Mouse (Mus musculus) c-Kit-positive CD71-positive TER-119-negative erythroid progenitor cells, embryonic 14.5 days (primary cell): ENCODE measurements around the gene Rgs17.
A peak's percentile ranks its signal among the peaks of the same experiment; 100 is the strongest.

Experiments used
- DNase-seq: peaks from one replicate; pipeline ENCODE4 v3.0.0-alpha.2; 2013; ENCODE audit warnings: low read depth

Gene Rgs17

GRCm38 (mm10) chr10:5823740-5824491 is 98.3 kb downstream of the Rgs17 start, which contains the start of gene Mtrf1l:
TSS of gene Mtrf1l (minus strand) at chr10:5823910.
- DNase-seq, result peak; percentile 99

DNA sequence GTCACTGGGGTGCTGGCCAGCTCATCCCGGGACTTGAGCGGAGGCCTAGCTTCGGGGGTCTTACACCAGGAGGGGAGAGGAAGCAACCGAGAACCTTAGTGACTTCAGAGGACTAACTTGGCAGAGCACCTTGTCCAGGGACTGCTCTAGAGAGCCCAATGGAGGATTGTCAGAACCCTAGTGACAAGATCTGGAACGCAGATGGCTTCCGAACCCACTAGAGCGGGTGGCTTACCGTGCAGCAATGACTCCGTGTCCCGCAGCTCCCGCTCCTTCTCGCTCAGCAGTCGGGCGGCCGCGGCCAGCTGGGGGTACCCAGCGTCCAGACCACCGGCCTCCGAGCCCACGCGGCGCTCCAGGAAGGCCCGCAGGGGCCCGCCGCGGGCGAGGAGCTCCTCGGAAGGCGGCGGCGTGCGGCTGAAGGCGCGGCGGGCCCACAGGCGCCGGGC is 98.9 kb downstream of the Rgs17 start:
- DNase-seq, result no peak

GRCm38 (mm10) chr10:5818772-5819171 is 103.4 kb downstream of the Rgs17 start:
- DNase-seq, result no peak

GRCm38 (mm10) chr10:5815968-5816367 is 106.2 kb downstream of the Rgs17 start:
- no peak for DNase-seq

GRCm38 (mm10) chr10:5813724-5814123 is 108.5 kb downstream of the Rgs17 start:
- DNase-seq, result no peak

DNA sequence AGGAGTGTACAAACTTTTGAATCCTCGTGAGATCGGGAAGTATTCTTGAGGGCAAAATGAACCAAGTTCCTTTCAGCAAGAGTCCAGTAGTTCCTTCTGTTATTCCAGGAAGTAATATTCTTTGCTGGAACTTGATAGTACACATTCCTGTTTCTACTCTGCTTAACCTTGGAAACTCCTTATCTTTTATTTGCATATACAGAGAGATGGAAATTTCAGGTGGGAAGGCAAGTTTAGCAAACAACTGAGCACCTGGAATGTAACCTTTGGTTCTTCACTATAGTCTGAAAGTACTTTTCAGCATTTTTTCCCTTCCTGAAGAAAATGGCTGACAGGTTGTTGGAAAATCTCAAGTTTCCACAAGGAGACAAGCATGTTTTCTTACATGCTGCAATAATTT is 114.5 kb downstream of the Rgs17 start:
- no peak for DNase-seq

DNA sequence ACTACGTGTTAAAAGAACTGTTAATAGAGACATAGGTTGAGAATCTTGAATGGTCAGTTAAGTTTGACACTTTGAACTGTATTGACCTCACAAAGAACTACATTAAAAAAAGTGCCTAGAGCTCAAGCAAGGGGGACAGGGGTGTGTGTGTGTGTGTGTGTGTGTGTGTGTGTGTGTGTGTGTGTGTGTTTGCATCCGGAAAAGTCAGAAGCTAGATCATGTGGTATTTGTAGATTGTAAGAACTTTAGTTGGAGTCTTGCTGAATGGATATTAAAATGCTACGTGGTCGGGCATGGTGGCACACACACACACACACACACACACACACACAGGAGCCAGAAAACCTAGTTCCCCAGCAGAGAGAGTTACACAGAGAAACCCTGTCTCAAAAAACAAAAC is 115.2 kb downstream of the Rgs17 start:
- no peak for DNase-seq

- no peak for DNase-seq
Observed at GRCm38 (mm10) chr10:5806416-5806815, 115.8 kb downstream of the Rgs17 start.

DNA sequence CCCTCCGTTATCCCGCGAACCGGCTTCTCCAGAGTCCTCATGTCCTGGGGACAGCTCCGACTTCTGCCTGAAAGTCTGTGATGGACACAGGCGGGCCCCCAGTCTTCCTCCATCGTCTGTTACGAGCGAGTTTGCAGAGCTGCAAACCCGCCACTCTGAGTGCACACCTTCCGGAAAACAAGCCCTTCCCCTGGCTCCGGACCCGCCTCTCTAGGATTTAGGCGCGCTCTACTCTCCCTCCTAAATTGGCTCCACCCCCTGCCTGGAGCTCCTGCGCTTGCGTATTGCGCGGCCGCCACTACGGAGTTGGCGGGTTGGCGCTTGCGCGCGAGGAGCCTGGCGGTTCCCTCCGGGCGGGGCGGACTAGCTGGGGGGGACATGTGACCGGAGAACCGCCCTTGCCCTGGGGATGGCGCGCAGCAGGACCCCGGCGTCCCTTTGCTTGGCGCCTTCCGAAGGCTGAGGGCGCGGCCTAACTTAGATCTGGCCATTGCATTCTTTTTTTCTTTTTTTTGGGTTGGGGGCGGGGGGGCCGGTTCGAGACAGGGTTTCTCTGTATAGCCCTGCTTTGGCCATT is 116.4 kb downstream of the Rgs17 start:
- peak; percentile 90 for DNase-seq

DNA sequence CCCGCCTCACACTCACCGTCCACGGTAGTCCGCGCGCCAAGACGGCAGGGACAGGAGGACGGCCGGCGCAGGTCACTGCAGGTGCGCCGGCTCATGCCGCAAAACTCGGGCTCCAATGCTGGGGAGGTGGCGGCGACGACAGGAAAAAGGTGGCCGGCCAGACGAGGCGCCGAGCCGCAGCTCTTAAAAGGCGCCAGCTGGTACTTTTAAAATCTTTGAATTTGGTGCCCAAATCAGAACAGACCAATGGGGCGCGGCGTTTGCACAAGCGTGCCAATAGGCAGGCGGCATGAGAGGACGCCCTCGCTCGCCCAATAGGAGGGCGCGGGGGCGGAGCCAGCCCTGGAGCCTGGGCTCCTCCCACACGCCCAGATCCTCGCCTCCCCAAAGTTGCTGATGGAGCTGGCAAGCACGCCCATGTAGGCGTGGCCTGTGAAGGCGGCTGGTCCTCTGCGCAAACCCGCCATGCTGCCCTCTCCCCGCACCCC is 116.9 kb downstream of the Rgs17 start, which contains the start of gene Fbxo5:
Fbxo5 (minus strand) TSS at position 358 of the 488 bp plus-strand sequence.
- peak; percentile 95 for DNase-seq

DNA sequence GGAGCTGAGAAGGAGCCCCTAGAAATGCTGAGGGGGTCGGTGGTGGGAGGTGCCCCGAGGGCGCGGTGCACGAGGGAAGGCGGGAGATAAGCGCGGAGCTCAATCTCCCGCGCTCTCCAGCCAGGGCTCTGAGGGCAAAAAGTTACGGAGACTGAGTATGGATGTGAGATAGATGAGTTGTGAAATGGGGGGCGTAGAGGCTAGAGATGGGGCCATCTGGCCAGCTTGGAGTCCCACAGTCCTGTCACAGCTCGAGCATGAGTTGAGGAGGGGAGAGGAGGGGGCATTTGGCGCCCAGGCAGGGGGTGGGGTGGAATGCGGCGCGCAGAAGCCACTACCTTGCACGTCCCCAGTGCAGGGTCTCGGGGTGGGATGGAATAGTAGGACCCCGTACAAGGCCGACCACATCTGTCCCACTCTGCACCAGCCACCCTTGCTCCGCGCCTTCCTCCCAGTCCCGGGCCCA is 117.5 kb downstream of the Rgs17 start:
- DNase-seq, result no peak

DNA sequence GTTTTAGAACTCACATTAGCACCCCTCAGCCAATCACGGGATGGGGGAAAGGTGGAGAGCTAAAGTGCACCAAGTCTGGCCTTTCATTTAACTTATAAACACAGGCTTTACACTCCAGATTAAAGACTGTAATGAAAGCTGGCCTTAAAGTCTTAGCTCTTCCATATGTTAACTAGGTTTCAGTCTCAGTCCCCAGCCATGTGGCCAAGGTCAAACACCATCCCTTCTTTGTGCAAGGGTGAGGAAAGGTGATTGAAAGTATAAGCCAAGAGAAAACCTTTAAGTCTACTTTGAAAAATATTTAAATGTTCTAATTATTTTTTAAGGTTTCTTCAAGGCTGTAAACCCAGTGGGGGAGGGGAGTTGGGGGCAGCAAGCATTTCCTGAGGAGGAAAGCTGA is 118.5 kb downstream of the Rgs17 start:
- no peak for DNase-seq

GRCm38 (mm10) chr10:5802866-5803265 is 119.3 kb downstream of the Rgs17 start:
- no peak for DNase-seq

- no peak for DNase-seq
Observed at GRCm38 (mm10) chr10:5800490-5800889, 121.7 kb downstream of the Rgs17 start.

DNA sequence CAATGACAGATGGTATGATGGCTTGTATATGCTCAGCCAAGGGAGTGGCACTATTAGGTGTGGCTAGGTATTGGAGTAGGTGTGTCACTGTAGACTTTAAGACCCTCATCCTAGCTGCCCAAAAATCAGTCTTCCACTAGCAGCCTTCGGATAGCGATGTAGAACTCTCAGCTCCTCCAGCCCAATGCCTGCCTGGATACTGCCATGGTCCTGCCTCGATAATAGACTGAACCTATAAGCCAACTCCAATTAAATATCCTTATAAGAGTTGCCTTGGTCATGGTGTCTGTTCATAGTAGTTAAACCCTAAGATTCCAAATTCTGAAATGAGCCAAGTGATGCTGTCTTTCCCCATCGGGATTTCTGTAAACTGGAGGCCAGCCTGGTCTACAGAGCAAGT is 124.1 kb downstream of the Rgs17 start:
- no peak for DNase-seq

GRCm38 (mm10) chr10:5790657-5791056 is 131.5 kb downstream of the Rgs17 start:
- DNase-seq, result no peak

- DNase-seq, result no peak
Observed at GRCm38 (mm10) chr10:5786923-5787322, 135.3 kb downstream of the Rgs17 start.
